Mouse (Mus musculus) embryo, embryonic 11.5 days (tissue): ENCODE measurements around the gene Higd2a.

ENCODE experiments used
- DNase-seq: peaks from one replicate; pipeline ENCODE4 v3.0.0-alpha.2; 2012; ENCODE audit warnings: low read depth, low spot score

Higd2a gene

DNA sequence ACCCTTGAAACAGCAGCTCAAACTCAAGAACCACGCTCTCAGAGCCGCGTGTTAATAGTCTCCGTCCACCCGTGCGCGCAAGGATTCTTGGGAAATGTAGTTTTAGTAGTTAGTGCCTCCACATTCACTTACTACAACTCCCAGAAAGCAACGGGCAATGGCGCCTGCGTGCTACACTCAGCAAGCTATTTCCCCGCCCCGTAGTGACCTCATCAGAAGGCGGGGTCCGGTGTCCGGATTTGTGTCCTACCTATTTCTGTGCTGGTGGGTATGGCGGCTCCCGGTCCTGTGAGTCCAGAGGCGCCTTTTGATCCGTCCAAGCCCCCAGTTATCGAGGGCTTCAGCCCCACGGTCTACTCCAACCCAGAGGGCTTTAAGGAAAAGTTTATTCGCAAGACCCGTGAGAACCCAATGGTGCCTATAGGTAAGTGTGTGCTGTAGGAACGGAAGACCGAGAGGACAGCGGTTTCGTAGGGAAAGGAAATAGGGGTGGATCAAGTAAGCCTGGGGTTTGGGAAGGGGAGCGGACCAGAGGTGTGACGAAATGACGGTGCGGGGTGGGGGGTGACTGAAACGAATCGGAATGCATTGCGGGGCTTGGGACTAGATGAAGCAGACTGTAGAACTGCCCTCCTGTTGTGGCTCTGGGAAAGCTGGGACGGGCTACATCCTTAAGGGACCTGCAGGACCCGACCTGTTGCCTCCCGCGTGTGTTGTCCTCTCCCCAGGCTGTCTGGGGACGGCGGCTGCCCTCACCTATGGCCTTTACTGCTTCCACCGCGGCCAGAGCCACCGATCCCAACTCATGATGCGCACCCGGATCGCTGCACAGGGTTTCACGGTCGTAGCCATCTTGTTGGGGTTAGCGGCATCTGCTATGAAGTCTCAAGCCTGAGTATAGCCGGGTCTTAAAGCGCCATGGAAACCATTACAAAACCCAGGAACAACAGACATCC, at the start of gene Higd2a, which contains the start of gene Nop16:
Higd2a (plus strand) TSS at position 212 of the 956 bp plus-strand sequence.
Nop16 (minus strand) TSS at position 95 of the 956 bp plus-strand sequence.
- peak; percentile 97 for DNase-seq

DNA sequence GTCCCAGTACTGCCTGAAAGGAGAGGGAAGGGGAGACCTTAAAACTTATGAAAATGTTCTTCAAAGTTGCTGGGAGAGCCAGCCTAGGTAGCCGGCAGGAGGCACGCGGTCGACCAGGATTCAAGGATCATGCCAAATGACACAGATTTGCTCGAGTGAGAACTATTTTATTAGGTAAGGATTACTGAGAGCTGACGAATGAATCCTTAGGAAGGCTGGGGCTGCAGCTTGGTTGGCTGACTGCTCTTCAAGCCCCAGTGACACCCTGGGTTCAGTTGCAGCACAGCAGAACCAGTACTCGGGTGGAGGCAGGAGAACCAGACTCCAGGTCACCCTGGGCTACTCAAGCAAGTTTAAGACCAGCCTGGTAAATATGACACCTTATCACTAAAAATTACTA, 42.0 kb upstream of the Higd2a start:
- no peak for DNase-seq

- DNase-seq, result no peak
Observed at GRCm38 (mm10) chr13:54556176-54556575, 33.8 kb upstream of the Higd2a start.

DNA sequence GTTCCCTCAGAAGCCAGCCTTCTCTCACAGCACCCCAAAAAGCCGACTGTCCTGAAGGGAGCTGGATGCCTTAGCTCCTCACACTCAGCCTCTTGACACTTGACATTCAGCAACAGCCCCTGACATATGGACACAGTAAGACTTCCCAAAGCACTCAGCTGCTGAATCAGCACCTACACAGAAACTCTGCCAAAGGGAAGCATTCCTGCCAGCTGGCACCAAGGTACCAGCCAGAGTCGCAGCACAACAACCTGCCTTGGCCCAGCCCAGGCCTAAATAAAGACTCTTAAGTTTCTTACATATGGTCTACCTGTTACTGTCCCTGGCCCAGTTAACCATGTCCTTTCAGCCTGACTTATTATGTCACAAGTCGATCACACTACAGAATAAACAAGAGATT, 33.2 kb upstream of the Higd2a start:
- DNase-seq, result no peak

DNA sequence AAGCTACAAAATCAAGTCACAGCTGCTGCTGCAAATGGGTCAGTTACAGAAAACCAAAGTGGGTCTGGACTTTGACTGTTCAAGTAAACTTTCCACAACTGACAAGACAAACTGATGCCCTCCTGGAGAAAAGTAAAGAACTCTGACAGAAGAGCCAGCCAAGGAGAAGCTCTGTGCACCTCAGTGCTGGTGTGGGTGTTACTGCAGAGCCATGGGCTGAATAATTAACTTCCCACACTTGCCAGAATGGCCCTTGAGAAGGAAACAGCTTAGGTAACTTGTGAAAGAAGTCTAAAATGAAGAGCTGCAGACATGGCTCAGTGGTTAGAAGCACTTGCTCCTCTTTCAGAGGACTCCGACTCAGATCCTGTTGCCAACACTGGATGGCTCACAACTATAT, 32.4 kb upstream of the Higd2a start:
- no peak for DNase-seq

DNA sequence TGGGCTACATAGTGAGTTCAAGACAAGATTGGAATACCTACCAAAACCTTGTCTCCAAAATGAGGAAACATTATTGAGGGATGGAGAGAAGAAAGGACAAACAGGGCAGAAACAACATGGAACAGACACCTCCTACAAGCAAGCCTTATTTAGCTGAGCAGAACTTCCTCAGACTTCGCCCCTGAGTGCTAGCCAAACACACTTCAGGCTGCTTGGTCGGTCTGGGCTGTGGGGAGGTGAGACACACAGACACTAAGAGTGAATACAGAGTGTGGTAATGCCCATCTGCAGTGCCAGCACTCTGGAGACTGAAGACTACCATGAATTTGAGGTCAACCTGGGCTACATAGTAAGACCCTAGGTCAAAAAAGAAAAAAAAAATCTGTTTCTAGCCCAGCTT, 30.4 kb upstream of the Higd2a start:
- no peak for DNase-seq

GRCm38 (mm10) chr13:54560608-54561007, 29.4 kb upstream of the Higd2a start:
- DNase-seq, result no peak

DNA sequence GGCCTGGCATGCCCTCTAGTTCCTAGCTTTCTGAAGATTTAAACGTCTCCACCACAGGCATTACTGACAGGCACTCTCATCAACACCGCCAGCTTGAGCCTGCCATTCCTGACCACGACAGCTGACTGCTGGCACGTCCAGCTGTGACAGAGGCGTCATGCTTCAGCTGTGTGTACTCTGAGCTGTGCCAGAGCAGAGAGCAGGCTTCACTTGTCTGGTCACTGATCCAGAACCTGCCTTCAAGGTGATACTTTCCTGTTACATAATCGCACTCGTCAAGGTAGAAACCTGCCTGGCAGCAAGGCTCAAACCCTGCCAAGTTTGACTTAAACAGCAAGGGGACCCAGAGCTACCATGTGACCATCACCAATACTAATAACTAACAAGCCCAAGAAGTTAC, 27.4 kb upstream of the Higd2a start:
- no peak for DNase-seq

DNA sequence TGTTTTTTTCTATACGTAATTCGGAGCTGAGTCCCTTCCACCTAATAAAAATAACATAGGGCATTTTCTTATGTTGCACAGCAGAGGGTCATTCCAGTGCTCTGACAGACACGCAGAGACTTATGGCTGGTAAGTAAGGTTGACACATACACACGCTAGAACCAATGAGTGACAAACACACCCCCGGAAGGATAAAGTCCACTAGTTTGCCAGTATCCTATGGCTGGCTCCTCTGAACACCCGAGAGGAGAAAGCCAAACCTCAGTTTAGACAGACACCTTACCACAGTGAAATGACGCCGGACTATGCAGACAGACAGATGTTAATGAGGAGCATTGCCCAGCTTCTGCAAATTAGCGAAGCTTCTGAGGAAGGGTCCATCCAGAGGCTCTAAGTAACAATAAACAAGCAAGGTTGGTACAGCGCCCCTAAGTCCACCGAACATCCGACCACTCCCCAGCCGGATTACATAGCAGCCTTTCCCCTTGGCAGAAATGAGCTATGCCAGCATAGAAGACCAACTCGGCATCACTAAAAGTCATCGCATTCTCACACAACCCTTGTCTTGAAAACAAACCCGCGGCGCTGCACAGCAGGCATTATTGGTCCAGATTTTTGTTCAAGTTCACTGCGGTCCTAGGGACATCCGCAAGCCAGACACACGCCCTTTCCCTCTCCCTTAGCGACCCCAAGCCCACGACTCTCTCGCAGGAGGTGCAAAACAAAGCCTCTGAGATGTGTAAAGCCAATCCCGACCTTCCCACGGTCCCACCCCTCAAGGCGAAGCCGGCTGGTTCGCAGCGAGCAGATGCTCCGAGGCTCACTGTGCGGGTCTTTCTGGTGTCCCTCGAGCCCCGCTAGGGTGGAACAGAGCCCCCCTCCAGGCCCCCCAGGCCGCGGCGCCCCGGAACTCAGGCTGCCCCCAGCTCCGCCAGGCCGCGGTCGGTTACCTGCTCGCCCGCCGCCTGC, 25.5 kb upstream of the Higd2a start:
- no peak for DNase-seq

DNA sequence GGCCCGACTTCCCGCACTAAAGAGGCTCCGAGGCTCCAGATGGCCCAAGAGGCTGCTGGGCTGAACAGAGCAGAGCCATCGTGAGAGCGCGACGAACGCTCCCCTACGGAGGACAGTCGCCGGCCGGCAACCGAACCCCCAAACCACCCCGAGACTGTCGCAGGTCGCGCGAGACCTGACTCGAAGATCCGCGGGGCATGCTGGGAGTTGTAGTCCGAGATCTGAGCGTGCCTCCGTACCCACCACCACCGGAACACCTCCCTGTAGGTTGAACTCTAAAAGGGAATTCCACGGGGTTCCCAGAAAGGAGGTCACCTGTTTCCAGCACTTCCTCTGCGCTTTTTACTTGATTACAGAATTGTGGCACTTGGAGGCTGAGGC, 24.8 kb upstream of the Higd2a start, which contains the start of gene 4833439L19Rik:
4833439L19Rik (minus strand) TSS at position 235 of the 381 bp plus-strand sequence.
- peak; percentile 91 for DNase-seq

DNA sequence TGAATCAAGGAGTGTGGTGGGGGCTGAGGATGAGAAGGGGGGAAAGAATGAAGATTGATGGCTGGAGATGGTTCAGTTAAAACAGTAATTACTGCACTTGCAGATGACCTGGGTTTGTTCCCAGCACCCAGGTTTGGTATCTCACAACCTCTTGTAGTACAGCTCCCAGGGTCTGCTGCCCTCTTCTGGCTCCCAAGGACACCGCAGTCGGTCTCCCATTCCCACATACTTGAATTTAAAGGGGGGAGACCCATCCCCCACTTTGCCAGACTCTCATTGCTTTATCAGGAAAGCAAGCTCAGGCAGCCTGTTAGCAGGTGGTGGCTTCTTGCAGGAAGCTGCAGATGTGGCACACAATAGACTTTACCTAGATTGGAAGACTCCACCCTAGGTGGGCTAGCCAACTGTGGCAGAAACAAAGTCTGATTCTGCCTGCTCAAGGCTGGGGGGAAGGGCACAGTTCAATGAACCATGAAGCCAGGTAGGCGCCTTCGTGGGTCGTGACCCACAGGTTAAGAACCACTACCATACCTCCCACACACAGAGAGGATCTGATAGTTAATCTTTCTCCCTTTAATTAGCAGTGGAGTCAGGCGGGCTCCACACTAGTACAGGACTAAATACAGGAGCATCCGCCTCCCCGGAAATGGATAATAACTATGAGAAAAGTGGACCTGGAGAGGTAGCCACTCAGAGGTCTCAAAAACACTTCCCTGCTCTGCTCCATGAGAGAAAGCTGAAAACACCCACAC, 24.2 kb upstream of the Higd2a start:
- DNase-seq, result peak; percentile 29

- DNase-seq, result no peak
Observed at GRCm38 (mm10) chr13:54568380-54568779, 21.6 kb upstream of the Higd2a start.

GRCm38 (mm10) chr13:54569282-54569681, 20.7 kb upstream of the Higd2a start:
- DNase-seq, result no peak

- no peak for DNase-seq
Observed at GRCm38 (mm10) chr13:54570736-54571135, 19.3 kb upstream of the Higd2a start.

- DNase-seq, result no peak
Observed at GRCm38 (mm10) chr13:54571637-54572036, 18.4 kb upstream of the Higd2a start.

DNA sequence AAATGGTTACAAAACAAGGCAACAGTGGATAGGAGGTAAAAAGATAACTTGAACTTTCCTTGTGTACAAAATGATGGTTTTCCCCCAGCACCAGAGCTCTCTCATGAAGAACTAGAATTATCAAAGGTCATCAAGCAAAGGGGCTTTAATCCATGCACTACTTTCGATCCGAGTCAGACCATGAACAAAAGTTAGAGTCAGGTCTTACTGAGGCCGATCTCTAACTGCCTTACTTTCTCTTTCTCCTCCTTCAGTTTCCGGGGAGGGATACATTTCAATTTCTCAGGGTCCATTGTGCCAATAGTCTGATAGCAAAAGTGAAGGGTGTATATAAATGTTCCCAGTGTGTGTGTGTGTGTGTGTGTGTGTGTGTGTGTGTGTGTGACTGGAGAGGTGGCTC, 17.4 kb upstream of the Higd2a start:
- no peak for DNase-seq

GRCm38 (mm10) chr13:54574854-54575481, 15.0 kb upstream of the Higd2a start, which contains the start of gene Arl10:
Arl10 (plus strand) TSS chr13:54575015.
- peak; percentile 56 for DNase-seq

- no peak for DNase-seq
Observed at GRCm38 (mm10) chr13:54575489-54575888, 14.5 kb upstream of the Higd2a start.

- DNase-seq, result no peak
Observed at GRCm38 (mm10) chr13:54577652-54578507, 12.1 kb upstream of the Higd2a start.

- no peak for DNase-seq
Observed at GRCm38 (mm10) chr13:54581385-54581784, 8.6 kb upstream of the Higd2a start.
